Mouse (Mus musculus): ENCODE results near the gene Dnah2.

The Dnah2 gene

DNA sequence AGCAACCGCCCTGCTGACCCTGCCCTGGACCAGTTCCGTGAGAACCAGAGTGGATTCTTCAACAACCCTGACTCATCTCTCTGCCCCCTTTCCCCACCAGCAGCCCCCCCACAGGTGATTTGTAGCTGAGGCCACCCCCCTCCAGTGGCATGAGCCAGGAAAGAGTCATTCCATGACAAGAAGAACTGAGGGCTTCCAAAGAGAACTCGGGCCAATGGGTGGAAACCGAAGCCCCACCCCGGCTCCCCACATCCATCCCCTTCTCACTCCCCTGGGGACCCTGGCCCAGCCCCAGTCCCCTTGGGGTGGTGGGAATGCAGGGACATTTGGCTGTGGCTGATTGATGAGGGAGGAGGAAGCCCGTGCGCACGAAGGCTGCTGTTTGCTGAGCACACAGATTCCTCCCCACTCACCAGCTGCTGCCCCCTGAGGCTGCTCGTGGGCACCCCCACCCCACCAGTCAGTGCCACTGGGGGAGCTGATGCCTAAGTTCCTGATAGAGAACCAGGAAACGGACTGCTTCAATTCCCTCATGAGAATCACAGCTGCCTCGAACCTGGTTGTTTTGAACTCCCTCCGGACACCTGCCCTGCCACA, at the start of gene Dnah2:
TSS of gene Dnah2 (minus strand) at position 51 of the 597 bp plus-strand sequence.
- DNase-seq (ENCODE audit: low spot score): no peak

DNA sequence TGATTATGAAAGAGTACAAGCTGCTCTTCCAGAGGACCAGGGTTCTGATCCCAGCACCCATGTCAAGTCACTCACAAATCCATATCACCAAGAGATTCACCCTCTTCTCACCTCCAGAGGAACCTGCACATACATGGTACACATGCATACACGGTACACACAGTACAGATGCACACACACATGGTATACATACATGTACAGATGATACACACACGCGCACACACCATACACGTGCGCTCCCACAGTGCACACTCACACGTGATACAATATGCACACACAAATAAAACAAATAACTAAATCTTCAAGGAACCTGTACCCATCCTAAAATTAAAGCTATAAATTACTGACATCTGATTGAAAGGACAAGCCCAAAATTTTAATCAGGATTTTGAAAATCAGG, 45.9 kb upstream of the Dnah2 start:
- DNase-seq (ENCODE audit: low spot score): no peak

DNA sequence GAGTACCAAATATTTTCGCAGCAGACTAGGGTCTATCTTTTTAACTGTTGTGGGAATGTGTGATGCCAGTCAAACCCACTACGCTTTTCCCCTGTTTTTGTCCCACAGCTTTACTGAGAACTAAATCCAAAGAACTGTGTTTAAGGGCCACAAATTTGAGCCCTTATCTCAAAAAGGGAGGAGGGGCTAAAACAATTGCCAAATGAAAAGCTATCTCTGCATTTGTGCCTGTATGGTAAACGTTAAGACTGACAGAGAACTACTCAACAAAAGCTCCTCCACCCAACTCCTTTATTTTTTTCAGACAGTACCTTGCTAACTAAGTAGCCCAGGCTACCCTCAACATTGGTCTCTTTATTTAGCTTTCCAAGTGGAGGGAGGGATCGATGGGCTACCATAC, 43.9 kb upstream of the Dnah2 start:
- no peak for DNase-seq (ENCODE audit: low spot score)

DNA sequence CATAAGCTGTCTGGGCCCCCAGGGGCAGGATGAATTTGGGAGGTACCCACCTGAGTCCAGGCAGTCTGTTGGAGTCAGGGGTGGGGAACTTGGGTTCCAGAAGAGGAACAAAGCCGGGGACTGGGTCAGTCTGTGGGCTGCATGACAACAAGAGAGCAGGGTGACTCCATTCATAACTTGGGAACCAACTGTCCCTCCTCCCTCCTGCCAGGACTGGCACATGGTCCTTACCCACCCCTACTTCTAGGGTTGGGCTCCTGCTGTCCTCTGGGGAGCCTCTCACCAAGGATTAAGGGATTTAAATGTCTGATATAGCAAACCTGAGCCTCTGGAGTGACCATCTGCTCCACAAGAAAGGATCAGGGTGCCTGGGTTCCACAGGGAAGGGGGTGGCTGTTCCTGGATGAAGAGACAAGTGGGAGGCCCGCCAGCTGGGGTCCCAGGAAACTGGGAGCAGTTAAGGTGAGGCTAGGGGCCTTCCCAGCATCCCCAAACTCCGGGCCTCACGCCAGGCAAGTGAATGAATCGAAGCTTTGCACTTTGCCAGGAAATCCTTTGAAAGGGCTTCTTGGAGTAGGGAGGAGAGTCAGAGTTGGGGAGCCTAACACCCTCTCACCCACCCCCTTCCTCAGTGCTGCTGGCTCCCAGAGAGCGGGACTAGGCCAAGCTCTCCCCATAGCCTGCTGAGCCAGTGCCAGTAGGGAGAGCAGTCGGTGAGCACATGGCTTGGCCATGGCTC, 43.2 kb upstream of the Dnah2 start:
- DNase-seq (ENCODE audit: low spot score): no peak

- no peak for DNase-seq (ENCODE audit: low spot score)
Measured at GRCm38 (mm10) chr11:69591424-69591823, 42.5 kb upstream of the Dnah2 start.

DNA sequence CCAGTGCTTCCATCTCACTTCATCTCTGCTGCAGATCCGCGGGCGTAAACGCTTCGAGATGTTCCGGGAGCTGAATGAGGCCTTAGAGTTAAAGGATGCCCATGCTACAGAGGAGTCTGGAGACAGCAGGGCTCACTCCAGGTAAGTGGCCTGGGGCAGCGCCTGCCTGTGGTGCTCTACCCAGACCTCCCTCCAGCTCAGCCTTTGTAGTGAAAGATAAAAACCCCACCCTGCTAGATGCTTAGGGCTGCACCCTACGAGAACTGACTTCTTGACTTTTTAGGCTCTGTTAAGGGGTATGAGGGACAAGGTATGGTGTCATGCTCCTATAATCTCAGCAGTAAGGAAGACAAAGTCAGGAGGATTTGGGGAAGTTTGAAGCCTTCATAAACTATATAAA, 41.7 kb upstream of the Dnah2 start:
- DNase-seq (ENCODE audit: low spot score): no peak

- DNase-seq (ENCODE audit: low spot score): no peak
Measured at GRCm38 (mm10) chr11:69589207-69589834, 40.4 kb upstream of the Dnah2 start.

DNA sequence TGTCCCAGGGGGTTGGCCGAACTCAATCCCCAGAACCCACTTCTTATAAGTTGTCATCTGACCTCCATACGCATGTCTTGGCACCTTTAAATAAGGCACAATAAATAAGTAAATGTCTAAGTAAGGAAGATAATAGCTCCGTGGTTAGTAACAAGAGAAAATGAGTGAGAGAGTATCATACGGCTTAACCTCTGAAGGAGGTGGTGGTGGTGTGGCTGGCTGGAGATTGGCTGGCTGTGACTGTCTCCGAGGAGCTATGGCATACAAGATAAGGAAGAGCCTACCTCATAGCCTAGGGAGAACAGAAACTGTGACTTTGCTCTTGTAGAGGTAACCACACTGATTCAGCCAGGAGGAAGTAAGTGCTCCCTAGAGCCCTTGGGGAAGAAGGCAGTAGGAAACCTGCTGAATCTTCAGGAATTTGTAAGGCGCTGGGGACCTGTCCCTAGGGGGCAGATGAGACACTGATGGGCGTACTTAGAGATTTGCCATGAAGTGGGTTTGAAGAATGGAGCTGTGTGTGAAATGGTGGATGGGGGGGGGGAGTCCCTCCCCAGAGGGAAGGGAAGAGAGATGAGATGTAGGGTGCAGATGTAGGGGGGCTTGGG, 36.9 kb upstream of the Dnah2 start:
- DNase-seq (ENCODE audit: low spot score): no peak

GRCm38 (mm10) chr11:69584937-69585336, 36.0 kb upstream of the Dnah2 start:
- no peak for DNase-seq (ENCODE audit: low spot score)

DNA sequence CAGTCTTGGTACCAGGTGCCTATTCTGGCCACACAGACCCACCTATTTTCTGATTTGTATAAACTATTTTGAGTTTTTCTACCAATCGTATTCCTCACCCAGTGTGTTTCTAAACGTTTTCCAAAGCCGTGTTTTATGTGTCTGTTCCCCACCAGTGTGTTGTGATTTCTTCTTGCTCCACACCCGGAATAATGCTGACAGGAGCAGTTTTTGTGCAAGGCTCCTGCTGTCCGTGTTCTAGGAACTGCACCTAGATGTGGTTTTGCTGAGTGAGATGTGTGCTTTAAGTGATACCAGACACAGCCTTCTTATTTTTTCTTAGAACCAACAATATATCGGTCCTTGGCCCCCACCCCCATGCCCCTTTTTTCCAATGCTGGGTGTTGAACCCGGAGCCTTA, 35.1 kb upstream of the Dnah2 start:
- DNase-seq (ENCODE audit: low spot score): no peak

DNA sequence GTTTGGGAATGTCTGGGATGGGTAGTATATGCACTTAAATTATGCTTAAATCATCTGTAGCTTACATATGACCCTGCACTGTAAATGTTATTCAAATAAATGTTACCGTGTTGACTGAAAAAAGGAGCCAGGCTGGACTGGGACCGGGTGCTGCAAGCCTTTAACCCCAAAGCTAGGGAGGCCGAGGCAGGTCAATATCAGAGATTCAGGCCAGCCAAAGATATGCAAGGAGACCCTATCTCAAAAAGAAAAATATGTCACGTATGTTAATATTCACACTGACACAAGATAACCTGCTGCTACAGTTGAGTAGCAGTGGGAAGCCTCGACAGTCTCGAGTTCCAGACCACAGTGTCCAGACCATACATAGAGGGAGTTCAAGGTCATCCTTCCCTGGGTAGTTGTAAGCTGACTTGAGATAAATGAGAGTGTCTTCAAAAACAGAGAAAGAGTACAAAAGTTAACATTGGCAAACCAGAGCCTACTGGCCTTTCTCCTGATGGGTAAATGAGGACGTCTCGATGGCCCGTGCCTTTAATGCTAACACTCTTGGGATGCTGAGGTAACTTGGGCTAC, 33.4 kb upstream of the Dnah2 start:
- DNase-seq (ENCODE audit: low spot score): no peak

GRCm38 (mm10) chr11:69581814-69582213, 32.9 kb upstream of the Dnah2 start:
- no peak for DNase-seq (ENCODE audit: low spot score)

DNA sequence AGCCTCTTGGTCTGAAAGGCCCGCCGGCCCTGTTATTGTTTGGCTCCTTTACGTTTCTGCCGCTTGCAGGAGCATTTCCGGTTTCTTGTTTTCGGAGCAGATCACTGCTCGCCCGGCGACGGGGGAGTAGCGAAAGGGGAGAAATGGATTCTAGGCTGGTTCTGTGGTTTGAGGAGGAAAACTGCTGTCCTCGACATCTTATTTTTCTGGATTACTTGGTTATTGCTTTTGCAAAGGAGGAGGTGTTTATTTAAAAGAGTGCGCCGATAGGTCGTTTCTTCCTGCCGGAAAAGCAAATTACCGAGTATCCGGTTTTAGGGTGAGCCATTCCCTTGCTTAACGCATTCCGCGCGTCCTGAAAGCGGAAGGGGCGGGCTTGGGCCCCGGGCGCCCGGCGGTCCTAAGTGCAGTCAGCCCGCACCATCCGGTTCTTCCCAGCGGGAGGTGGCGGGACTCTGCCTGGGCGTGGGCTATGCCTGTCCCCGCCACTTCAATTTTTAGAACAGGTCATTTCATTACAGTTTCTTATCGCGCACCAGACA, 32.3 kb upstream of the Dnah2 start:
- DNase-seq (ENCODE audit: low spot score): no peak

- DNase-seq (ENCODE audit: low spot score): no peak
Measured at GRCm38 (mm10) chr11:69580572-69581146, 31.7 kb upstream of the Dnah2 start.

DNA sequence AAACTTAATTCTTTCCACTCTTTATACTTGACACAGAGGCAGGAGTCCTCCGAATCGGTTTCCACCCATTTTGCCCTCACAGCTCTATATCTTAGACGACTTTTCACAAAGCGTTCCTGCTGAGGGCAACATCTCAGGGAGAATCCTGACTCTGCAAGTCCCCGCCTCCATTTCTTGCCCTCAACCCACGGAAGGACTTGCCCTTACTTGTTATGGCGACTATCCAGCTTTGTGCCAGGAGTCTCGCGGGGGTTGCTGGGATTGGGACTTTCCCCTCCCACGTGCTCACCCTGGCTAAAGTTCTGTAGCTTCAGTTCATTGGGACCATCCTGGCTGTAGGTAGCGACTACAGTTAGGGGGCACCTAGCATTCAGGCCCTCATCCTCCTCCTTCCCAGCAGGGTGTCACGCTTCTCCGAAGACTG, 31.2 kb upstream of the Dnah2 start, which contains the start of the genes Wrap53 and Trp53:
TSS of gene Wrap53 (minus strand) at position 165 of the 424 bp plus-strand sequence.
TSS of gene Trp53 (plus strand) at position 269 of the 424 bp plus-strand sequence.
- peak; percentile 54 for DNase-seq (ENCODE audit: low spot score)

DNA sequence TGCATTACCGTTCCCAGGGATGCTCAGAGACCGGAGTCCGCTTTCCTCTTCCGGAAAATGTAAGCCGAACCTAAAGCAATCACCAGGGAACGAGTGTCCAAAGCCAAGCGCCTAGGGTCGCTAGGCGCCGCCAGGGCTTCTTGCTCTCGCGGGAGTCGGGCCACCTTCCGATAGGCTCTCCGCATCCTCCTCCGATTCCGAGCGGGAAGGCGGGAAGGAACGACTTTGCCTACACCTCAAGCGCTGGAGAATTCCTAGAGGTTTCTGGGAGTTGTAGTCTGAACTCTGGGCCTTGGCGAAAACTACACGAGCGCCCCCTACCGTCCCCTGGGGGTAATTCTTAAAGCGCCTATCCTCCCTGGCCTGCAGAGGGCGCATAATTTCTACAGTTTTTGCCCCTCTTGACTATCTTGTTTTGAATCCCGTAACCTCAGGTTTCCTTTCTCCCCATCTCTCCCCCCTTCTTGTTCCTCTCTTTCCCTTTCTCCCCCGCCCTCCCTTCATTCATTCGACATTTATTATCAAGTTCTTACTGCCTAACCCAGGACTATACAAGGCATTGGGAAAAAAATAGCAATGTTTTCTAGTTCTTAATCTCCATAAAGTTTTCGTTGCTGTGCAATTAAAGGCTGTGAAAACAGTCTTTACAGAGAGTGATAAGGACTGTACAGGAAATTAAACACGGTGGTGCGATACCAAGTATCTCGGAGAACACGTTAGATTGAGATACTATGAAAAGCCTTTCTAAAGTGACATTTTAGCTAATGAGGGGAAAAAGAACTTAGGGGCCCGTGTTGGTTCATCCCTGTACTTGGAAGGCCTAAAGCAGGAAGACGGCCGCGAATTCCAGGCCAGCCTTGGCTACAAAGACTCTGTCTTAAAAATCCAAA, 30.5 kb upstream of the Dnah2 start:
- peak; percentile 80 for DNase-seq (ENCODE audit: low spot score)

- DNase-seq (ENCODE audit: low spot score): no peak
Measured at GRCm38 (mm10) chr11:69578301-69578700, 29.4 kb upstream of the Dnah2 start.

- DNase-seq (ENCODE audit: low spot score): no peak
Measured at GRCm38 (mm10) chr11:69576307-69576706, 27.4 kb upstream of the Dnah2 start.

- no peak for DNase-seq (ENCODE audit: low spot score)
Measured at GRCm38 (mm10) chr11:69575220-69575619, 26.3 kb upstream of the Dnah2 start.

- DNase-seq (ENCODE audit: low spot score): no peak
Measured at GRCm38 (mm10) chr11:69565131-69565530, 16.2 kb upstream of the Dnah2 start.

- DNase-seq (ENCODE audit: low spot score): no peak
Measured at GRCm38 (mm10) chr11:69564391-69564790, 15.5 kb upstream of the Dnah2 start.

Measured in urinary bladder, postnatal 10 days (tissue).